22 mouse cellular contexts compared by ENCODE assay signal in the genomic region with DNA sequence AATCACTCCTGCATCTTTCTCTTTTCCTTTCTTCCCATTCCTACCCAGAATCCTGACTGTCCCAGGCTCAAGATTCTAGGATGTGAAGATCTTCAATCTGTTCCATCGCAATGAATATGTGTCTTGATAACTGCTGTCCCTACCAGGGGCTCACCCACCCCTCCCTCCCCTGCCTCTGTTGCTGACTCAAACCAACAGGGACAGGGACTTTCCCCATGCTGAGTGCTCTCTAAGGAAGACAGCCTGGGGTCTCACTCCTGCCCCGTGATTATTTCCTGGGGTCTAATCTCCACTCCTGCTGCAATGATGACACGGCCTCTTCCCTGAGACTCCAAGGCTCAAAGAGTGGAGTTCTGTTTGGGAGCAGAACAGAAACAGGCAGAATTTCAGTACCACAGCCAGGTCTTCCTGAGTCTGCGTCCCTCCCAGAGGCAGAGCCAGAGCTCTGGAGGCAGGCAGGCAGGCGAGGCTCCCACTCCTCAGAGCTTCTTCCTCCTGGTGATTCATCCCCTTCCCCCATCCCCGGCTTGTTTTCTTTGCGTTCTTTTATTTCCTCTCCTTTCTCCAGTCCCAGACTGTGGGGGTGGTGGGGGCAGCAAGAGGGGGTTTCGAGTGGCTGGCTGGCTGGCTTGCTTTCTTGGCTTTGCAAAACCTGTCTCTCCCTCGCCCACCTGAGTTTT. TPM values are rescaled to one million over a fixed set of nuclear protein-coding genes. Genes with fewer than 3 reads are reported as not detected.
A peak's percentile ranks its signal among the peaks of the same experiment; 100 is the strongest.
DNase-seq lines count a peak whose midpoint lies in the region; ATAC-seq lines count a peak whose summit lies in the region.
"Had no signal": no experiment of that assay in that cellular context is flagged by ENCODE, and none has a peak within 500 bp of the region (broad histone marks: within the 10 kb centered on the region; RNA-seq: fewer than 3 reads in every experiment).

No protein-coding gene starts in this region.

- no peak overlapping the region for H3K4me2 ChIP-seq in forebrain, embryonic 15.5 days (replicated peaks)
- no peak overlapping the region for H3K4me2 ChIP-seq in limb, embryonic 13.5 days (replicated peaks)
- H3K4me2 ChIP-seq: heart, embryonic 11.5 days had no signal

- H3K9me3 ChIP-seq in forebrain, embryonic 10.5 days = no peaks in the 10 kb centered on the region
- no peaks in the 10 kb centered on the region for H3K9me3 ChIP-seq in forebrain, embryonic 15.5 days
- H3K9me3 ChIP-seq in limb, embryonic 13.5 days = no peaks in the 10 kb centered on the region
- H3K9me3 ChIP-seq: G1E had no signal

- H3K9ac ChIP-seq in forebrain, embryonic 15.5 days (replicated peaks) = no peak overlapping the region
- 0 out of 2 replicates have a peak overlapping the region, but pooled peaks have one; percentile 25 for H3K9ac ChIP-seq in limb, embryonic 13.5 days
- H3K9ac ChIP-seq: liver, embryonic 14.5 days had no signal

- no peaks in the 10 kb centered on the region for H3K36me3 ChIP-seq in forebrain, embryonic 10.5 days (replicated peaks)
- H3K36me3 ChIP-seq in forebrain, embryonic 15.5 days = no peaks in the 10 kb centered on the region
- no peaks in the 10 kb centered on the region for H3K36me3 ChIP-seq in limb, embryonic 13.5 days
- H3K36me3 ChIP-seq: G1E had no signal

- peaks cover 15% of the 10 kb centered on the region for H3K4me1 ChIP-seq in forebrain, embryonic 10.5 days
- no peaks in the 10 kb centered on the region for H3K4me1 ChIP-seq in forebrain, embryonic 15.5 days
- H3K4me1 ChIP-seq in limb, embryonic 13.5 days = peaks cover 13% of the 10 kb centered on the region

- no peak for DNase-seq in forebrain, embryonic 10.5 days (ENCODE audit: extremely low spot score, low spot score)
- peak; percentile 41 for DNase-seq in right cerebral cortex, adult 18-20 months
- DNase-seq in right cerebral cortex, postnatal 14 days = no peak
- peak; percentile 59 for DNase-seq in NIH3T3 (ENCODE audit: low read depth)
- no peak for DNase-seq in ovary, adult 18-20 months (ENCODE audit: low spot score)
- DNase-seq in retina, postnatal 1 day = no peak
- DNase-seq: adrenal gland, postnatal 25 days; cerebellum, adult 9-10 months; gastrocnemius, postnatal 36 days; kidney, adult 11 months; layer of hippocampus, postnatal 36 days; lung, postnatal 10 days had no signal

- 0 out of 2 replicates have a peak overlapping the region, but pooled peaks have one; percentile 15 for H3K27ac ChIP-seq in forebrain, embryonic 10.5 days
- no peak overlapping the region for H3K27ac ChIP-seq in forebrain, embryonic 15.5 days (replicated peaks)
- H3K27ac ChIP-seq in limb, embryonic 13.5 days = no peak overlapping the region
- H3K27ac ChIP-seq: liver, embryonic 14.5 days had no signal

- ATAC-seq in forebrain, embryonic 15.5 days (replicated peaks) = no peak
- no peak for ATAC-seq in limb, embryonic 13.5 days (ENCODE audit: low FRiP score, low read depth)

- WGBS in forebrain, embryonic 10.5 days = 20% methylated on average over 9 of the region's 9 CpGs
- 20% methylated on average over 9 of the region's 9 CpGs for WGBS in forebrain, embryonic 15.5 days
- WGBS in limb, embryonic 13.5 days = 27% methylated on average over 9 of the region's 9 CpGs

- H3K4me3 ChIP-seq in forebrain, embryonic 10.5 days = no peak overlapping the region
- no peak overlapping the region for H3K4me3 ChIP-seq in forebrain, embryonic 15.5 days
- no peak overlapping the region for H3K4me3 ChIP-seq in limb, embryonic 13.5 days
- H3K4me3 ChIP-seq: erythroblast, embryonic 14.5 days had no signal

- H3K27me3 ChIP-seq in forebrain, embryonic 10.5 days (ENCODE audit: poor library complexity, severe bottlenecking) = peaks cover 23% of the 10 kb centered on the region
- no peaks in the 10 kb centered on the region for H3K27me3 ChIP-seq in forebrain, embryonic 15.5 days
- peaks cover 6% of the 10 kb centered on the region for H3K27me3 ChIP-seq in limb, embryonic 13.5 days

RNA-seq across cellular contexts. Expression of gene Rorc, which starts 7.4 kb away (rescaled TPM):
- polyA plus RNA-seq in forebrain, embryonic 10.5 days (2016; fragmentation: Nextera tagmentation; extraction: Ambion mirVana) = 0.16 and 0.36 TPM in 2 replicates
- 1.0 and 1.2 TPM in 2 replicates for polyA plus RNA-seq in forebrain, embryonic 15.5 days (2015; fragmentation: Nextera tagmentation; extraction: Ambion mirVana)
- polyA plus RNA-seq in limb, embryonic 13.5 days (2015; fragmentation: Nextera tagmentation; extraction: Ambion mirVana) = 0.98 and 1.0 TPM in 2 replicates
- polyA plus RNA-seq: erythroblast, embryonic 14.5 days; G1E had no signal

RNA-seq across cellular contexts. Expression of gene C2cd4d, which starts 17.7 kb away (rescaled TPM):
- 0.11 and 0.40 TPM in 2 replicates for polyA plus RNA-seq in forebrain, embryonic 10.5 days (2016; fragmentation: Nextera tagmentation; extraction: Ambion mirVana)
- 1.3 and 1.7 TPM in 2 replicates for polyA plus RNA-seq in forebrain, embryonic 15.5 days (2015; fragmentation: Nextera tagmentation; extraction: Ambion mirVana)
- polyA plus RNA-seq in limb, embryonic 13.5 days (2015; fragmentation: Nextera tagmentation; extraction: Ambion mirVana) = 2.5 and 3.1 TPM in 2 replicates
- polyA plus RNA-seq: erythroblast, embryonic 14.5 days; G1E had no signal

RNA-seq across cellular contexts. Expression of gene Lingo4, which starts 18.3 kb away (rescaled TPM):
- 0.15 and 0.21 TPM in 2 replicates for polyA plus RNA-seq in forebrain, embryonic 10.5 days (2016; fragmentation: Nextera tagmentation; extraction: Ambion mirVana)
- polyA plus RNA-seq in forebrain, embryonic 15.5 days (2015; fragmentation: Nextera tagmentation; extraction: Ambion mirVana) = 0.97 and 1.0 TPM in 2 replicates
- 0.06 and 0.14 TPM in 2 replicates for polyA plus RNA-seq in limb, embryonic 13.5 days (2015; fragmentation: Nextera tagmentation; extraction: Ambion mirVana)
- polyA plus RNA-seq: erythroblast, embryonic 14.5 days; G1E; heart, embryonic 11.5 days; limb, embryonic 11.5 days had no signal

RNA-seq across cellular contexts. Expression of gene Tdrkh, which starts 33.1 kb away (rescaled TPM):
- 37.6 and 38.1 TPM in 2 replicates for polyA plus RNA-seq in forebrain, embryonic 10.5 days (2016; fragmentation: Nextera tagmentation; extraction: Ambion mirVana)
- polyA plus RNA-seq in forebrain, embryonic 15.5 days (2015; fragmentation: Nextera tagmentation; extraction: Ambion mirVana) = 65.3 and 65.9 TPM in 2 replicates
- 8.4 and 8.9 TPM in 2 replicates for polyA plus RNA-seq in limb, embryonic 13.5 days (2015; fragmentation: Nextera tagmentation; extraction: Ambion mirVana)
- polyA plus RNA-seq: G1E had no signal

RNA-seq across cellular contexts. Expression of gene Them5, which starts 38.1 kb away (rescaled TPM):
- not detected in 2 replicates for polyA plus RNA-seq in forebrain, embryonic 10.5 days (2016; fragmentation: Nextera tagmentation; extraction: Ambion mirVana)
- 0.78 and 1.1 TPM in 2 replicates for polyA plus RNA-seq in forebrain, embryonic 15.5 days (2015; fragmentation: Nextera tagmentation; extraction: Ambion mirVana)
- polyA plus RNA-seq in limb, embryonic 13.5 days (2015; fragmentation: Nextera tagmentation; extraction: Ambion mirVana) = 2.3 and 2.4 TPM in 2 replicates
- polyA plus RNA-seq: erythroblast, embryonic 14.5 days; frontal cortex, adult 2 months; G1E; large intestine, adult 2 months; limb, embryonic 11.5 days; liver, embryonic 14.5 days; neural tube, embryonic 14.5 days had no signal

Comparison
In these comparisons a context has a peak if more than half of its experiments do, and no peak if none do; other contexts are left out.
1. DNase-seq: peak in right cerebral cortex, adult 18-20 months (single experiment) and NIH3T3 (single experiment); none in forebrain, embryonic 10.5 days (single experiment), right cerebral cortex, postnatal 14 days (single experiment), ovary, adult 18-20 months (single experiment) and retina, postnatal 1 day (single experiment).